Mouse (Mus musculus): ENCODE measurements around the gene Cdh23. TPM values are rescaled to one million over a fixed set of nuclear protein-coding genes. Genes with fewer than 3 reads are reported as not detected.
"Not testable (repeated sequence)": the region's sequence is repeated elsewhere in the genome, so short reads cannot be mapped to it uniquely, and the experiment has no call there.

Gene Cdh23
- total RNA-seq (2017): not detected in 2 replicates

DNA sequence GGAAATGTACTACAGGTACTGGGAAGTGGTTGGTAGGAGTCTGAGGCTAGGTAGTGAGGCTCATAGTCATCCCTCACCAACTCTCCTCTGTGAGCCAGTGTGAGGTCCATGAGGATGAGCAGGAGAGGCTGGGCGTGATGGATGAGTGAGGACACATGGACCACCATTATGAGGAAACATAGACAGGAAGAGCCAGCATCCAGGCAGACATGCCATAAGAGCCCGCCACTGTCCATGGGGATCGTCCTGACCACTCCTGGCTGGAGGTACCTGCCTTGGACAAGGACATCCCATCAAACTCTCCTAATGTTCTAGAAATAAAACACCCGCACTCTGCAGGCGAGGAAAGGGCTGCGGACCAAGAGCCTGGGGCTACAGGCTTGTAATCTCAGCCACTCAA is at the start of gene Cdh23:
Gene Cdh23 (minus strand): TSS at position 101 of the 400 bp plus-strand sequence.
- no peak for ATAC-seq (replicated peaks; ENCODE audit: low read depth, poor library complexity, severe bottlenecking)

DNA sequence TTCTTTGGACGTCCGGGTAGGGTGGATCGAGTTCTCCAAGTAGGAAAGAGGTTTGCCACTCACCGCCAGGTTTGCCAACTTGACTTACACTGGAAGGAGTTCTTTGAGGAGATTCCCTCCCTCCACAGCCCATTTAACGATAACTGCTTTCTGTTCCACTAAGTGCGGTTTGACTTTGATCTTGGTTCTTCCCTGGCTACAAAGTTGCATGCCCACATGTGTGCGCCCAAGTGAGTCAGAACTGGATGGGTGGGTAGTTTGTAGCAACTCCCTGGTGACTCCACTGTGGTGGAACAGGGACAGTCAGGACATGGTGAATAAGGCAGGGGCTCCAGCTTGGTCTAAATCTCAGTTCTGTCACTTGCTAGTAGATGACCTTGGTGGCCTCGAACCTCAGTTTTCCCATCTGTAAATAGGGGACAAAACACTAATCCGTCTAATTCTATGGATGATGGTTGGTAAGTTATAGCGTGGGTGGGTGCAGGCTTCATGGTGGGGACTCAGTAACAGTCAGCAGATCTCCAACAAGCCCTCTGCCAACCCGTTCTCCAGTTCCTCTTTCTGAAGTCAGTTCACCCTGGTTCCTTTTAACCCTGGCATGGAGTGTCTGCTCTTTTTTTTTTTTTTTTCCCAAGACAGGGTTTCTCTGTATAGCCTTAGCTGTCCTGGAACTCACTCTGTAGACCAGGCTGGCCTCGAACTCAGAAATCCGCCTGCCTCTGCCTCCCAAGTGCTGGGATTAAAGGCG is 48.4 kb upstream of the Cdh23 start:
- peak; percentile 65 for ATAC-seq (replicated peaks; ENCODE audit: low read depth, poor library complexity, severe bottlenecking)

DNA sequence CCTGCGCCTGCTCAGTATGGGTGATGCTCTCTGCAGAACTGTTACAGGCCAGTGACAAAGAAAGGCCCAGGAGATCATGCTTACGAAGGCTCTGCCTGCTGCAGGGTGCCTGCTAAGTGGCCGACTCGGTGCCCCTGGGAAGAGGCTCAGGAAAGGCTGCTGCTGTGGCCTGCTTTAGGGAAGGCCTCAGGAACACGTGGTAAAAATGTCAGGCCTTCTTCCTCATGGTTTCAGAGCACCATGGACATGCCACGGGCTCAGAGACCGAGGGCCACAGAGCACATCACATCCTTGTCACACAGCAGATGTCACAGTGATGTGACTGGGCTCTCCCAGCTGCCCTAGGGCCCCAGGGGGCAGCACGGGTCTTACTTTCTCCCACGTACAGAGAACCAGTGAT is 47.4 kb upstream of the Cdh23 start:
- ATAC-seq (replicated peaks; ENCODE audit: low read depth, poor library complexity, severe bottlenecking): no peak

GRCm38 (mm10) chr10:60742942-60743341 is 46.7 kb upstream of the Cdh23 start:
- no peak for ATAC-seq (replicated peaks; ENCODE audit: low read depth, poor library complexity, severe bottlenecking)

DNA sequence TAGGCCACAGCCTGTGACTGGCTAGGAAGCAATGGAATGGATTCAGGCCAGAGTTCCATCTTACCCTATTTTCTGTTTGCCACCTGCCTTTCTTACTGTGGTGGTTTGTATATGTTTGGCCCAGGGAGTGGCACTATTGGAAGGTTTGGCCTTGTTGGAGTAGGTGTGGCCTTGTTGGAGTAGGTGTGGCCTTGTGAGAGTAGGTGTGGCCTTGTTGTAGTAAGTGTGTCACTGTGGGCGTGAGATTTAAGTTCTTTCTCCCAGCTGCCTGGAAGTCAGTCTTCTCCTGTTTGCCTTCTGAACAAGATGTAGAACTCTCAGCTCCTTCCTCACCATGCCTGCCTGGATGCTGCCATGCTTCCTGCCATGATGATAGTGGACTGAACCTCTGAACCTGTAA is 46.0 kb upstream of the Cdh23 start:
- ATAC-seq (replicated peaks; ENCODE audit: low read depth, poor library complexity, severe bottlenecking): not testable (repeated sequence)

DNA sequence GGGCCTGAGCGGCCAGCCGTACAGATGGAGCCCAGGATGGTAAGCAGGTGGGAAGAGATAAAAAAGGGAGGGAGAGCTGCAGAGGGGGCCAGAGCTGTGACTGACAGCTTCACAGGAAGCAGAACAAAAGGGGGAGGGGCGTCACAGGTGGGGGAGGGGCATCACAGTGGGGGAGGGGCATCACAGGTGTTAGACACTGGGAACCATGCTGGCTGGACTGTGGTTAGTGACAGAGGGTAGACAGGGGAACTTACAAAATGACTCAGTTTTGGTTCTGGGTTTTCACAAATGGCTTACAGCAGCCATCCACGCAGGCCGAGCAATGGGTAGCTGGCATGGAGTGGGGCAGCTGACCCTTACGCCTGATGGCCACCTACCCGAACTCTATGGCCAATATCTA is 45.1 kb upstream of the Cdh23 start:
- no peak for ATAC-seq (replicated peaks; ENCODE audit: low read depth, poor library complexity, severe bottlenecking)

GRCm38 (mm10) chr10:60739619-60740363 is 43.5 kb upstream of the Cdh23 start:
- peak; percentile 71 for ATAC-seq (replicated peaks; ENCODE audit: low read depth, poor library complexity, severe bottlenecking)

DNA sequence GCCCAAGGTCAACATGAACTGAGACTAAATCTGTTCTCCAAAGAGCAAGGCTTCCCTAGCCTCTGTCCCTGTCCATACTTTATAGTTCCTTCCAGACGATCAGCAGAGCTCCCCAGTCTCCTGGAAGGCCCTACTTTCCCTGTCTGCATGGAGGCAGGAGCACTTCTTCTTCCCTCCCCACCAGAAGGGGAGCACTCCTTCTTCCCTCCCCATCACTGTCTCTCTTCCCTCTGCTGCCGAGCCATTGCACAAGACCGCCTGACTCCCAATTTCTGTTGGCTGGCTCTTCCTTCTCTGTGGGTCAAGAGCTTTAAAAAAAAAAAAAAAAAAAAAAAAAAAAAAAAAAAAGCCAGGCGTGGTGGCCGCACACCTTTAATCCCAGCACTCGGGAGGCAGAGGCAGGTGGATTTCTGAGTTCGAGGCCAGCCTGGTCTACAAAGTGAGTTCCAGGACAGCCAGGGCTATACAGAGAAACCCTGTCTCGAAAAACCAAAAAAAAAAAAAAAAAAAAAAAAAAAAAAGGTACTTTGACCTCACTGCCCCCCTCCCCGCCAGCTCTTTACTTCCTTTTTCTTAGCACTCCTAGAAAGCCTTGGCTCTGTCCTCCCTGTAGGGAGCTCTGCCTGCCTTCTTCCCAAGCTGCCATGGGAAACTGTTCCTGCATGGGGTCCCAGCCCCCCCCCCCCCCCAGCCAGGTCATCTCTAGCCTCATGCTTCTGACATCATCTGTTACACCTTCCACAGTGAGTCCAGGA is 41.8 kb upstream of the Cdh23 start:
- ATAC-seq (replicated peaks; ENCODE audit: low read depth, poor library complexity, severe bottlenecking): no peak; the same call in 1 of the 2 replicates

DNA sequence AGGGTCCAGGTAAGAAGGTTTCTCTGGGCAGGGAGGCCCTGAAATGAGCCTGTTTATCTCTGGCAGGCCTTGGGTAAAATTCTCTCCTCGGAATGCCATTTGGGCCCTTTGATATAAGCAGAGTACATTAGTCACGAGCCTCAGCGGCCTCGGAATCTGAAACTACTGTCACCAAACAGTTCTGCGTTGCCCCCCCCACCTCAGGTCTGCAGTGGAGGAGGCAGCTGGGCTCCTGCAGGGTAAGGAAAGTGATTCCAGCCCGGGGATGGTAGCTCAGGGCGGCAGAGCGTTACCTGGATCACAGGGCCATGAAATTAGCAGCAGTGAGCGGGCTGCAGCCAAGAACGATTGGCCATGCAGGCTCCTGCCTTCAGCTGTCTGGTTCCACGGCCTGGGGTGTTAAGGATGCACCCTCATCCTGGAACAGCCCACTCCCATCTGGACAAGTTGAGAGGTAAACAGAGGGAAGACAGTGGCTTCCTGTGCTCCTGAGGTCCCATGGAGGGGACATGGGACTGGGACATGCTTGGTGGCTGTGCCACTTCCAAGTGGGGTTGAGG is 41.0 kb upstream of the Cdh23 start:
- no peak for ATAC-seq (replicated peaks; ENCODE audit: low read depth, poor library complexity, severe bottlenecking)

- ATAC-seq (replicated peaks; ENCODE audit: low read depth, poor library complexity, severe bottlenecking): no peak
Observed at GRCm38 (mm10) chr10:60735737-60736136, 39.4 kb upstream of the Cdh23 start.

DNA sequence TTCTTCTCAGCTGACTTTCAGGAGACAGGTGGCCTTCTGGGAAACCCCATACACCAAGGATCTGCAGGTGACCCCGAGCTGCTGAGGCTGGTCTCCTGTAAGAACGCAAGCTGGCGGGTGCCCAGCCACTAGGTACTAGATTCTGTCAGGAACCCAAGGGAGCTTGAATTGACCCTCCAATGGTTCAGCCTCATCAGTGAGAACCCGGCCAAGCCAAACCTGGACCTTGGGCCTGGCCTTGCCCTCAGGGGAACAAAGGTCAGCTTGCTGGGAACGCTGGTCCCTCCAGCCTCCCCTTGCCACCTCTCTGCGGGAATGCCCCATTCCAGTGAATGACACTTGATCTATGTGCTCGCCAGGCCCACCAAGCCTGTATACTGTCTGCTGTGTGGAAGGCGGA is 37.2 kb upstream of the Cdh23 start:
- no peak for ATAC-seq (replicated peaks; ENCODE audit: low read depth, poor library complexity, severe bottlenecking)

DNA sequence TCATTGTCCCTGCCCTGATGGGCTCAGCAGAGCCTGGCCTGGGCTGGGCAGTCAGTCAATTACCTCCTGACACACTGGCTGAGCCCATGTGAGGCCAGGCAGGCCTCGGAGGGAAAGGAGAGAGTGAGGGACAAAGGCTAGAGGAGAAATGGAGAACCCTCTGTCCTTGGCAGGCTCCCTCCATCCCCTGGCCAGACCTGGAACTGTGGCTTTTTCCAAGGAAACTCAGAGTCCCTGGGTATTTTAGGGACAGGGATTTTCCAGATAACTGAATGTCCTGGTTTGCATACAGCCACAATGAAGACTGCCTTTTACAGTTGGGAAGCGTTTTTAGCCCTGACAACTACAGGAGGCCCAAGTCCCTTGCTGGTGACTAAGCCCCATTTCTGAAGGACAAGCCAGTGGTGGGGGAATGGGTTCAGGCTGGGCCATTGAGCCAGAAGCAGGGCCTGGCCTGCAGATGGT is 36.1 kb upstream of the Cdh23 start:
- no peak for ATAC-seq (replicated peaks; ENCODE audit: low read depth, poor library complexity, severe bottlenecking)

- ATAC-seq (replicated peaks; ENCODE audit: low read depth, poor library complexity, severe bottlenecking): no peak
Observed at GRCm38 (mm10) chr10:60731742-60732141, 35.5 kb upstream of the Cdh23 start.

DNA sequence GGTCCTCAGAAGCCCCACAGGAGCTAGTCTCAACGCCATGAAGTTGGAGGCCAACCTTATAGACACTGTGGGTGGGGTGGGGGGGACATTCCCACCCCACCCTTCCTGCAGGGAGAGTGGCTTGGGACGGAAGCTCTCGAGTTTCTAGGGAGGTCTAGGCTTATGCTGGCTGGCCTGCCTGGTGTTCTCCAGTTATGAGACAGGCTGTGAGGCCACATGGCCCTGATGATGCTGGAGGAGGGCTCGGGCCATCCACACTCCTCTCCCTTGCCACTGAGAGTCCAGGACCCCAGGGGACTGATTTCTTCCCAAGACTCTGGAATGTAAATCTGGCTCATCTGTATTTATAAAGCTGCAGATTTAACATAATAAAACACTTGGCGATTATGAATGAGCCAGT is 31.0 kb upstream of the Cdh23 start:
- no peak for ATAC-seq (replicated peaks; ENCODE audit: low read depth, poor library complexity, severe bottlenecking)

DNA sequence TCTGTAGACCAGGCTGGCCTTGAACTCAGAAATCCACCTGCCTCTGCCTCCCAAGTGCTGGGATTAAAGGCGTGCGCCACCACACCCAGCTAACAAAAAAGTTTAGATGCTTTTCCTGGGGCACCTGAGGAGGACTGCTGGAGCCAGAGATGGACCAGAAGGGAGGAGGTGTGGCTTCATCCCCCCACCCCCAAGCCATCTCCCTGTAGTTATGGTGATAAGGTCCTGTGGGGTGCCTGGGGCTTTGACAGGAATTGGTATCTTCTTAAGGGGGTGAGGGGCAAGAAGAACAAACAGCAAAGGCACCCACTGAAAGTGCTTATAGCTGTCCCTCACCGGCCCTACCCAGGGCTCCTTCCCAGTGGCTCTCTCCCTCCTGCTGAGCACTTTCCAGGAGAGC is 30.6 kb upstream of the Cdh23 start:
- no peak for ATAC-seq (replicated peaks; ENCODE audit: low read depth, poor library complexity, severe bottlenecking)

- no peak for ATAC-seq (replicated peaks; ENCODE audit: low read depth, poor library complexity, severe bottlenecking)
Observed at GRCm38 (mm10) chr10:60724496-60724895, 28.2 kb upstream of the Cdh23 start.

GRCm38 (mm10) chr10:60723345-60723744 is 27.1 kb upstream of the Cdh23 start:
- ATAC-seq (replicated peaks; ENCODE audit: low read depth, poor library complexity, severe bottlenecking): peak; percentile 54; the same call in 1 of the 2 replicates

DNA sequence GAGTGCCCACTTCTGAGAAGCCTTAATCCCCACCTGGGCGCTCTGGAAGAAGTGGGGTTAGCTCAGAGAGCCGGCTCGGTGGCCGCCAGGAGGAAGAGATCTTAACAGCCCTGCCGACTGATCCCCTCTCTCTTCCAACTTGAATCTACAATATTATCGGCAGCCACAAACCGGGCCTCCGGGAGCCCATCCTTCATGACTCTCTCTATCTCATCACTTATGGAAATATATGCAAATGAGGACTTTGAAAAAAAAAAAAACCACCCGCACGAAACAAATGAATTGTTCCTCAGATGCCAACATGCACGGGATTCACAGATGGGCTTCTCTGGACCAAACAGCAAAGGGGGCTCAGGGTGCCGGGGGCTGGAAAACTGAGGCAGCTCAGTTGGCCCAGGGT is 25.4 kb upstream of the Cdh23 start:
- no peak for ATAC-seq (replicated peaks; ENCODE audit: low read depth, poor library complexity, severe bottlenecking)

GRCm38 (mm10) chr10:60720461-60720860 is 24.2 kb upstream of the Cdh23 start:
- no peak for ATAC-seq (replicated peaks; ENCODE audit: low read depth, poor library complexity, severe bottlenecking)

DNA sequence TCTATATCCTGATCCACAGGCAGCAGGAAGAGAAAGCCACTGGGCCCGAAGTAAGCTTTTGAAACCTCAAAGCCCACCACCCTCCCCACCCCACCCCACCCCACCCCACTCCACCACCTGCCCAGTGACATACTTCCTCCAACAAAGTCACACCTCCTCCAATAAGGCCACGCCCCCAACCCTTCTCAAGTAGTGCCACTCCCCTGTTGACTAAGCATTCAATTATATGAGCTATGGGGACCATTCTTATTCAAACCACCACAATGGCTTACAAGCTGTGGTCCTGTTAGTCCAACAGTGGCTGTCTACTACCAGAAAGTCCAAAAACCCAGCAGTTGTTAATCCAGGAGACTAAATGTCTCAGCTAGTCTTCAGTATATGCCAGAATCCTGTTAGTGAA is 22.2 kb upstream of the Cdh23 start:
- ATAC-seq (replicated peaks; ENCODE audit: low read depth, poor library complexity, severe bottlenecking): no peak

Measured in common myeloid progenitor, adult 5-6 weeks (primary cell).